Mouse (Mus musculus): Measurements from ENCODE around the gene Gap43.

GRCm38 (mm10) chr16:42294056-42294455 lies 46.4 kb downstream of the Gap43 start:
- TF ChIP-seq CTCF (IDR thresholded peaks at IDR 0.05; ENCODE audit: low read depth) (no peak), EP300 (optimal IDR thresholded peaks at IDR 0.05) (no peak)

All from stomach, postnatal 0 days (tissue).